Mouse (Mus musculus): ENCODE results near the gene Slc9a8.

Gene Slc9a8

GRCm38 (mm10) chr2:167507719-167508385, 86.3 kb downstream of the Slc9a8 start:
- DNase-seq (ENCODE audit: low read depth, low spot score), result no peak

GRCm38 (mm10) chr2:167508569-167508968, 87.1 kb downstream of the Slc9a8 start:
- DNase-seq (ENCODE audit: low read depth, low spot score), result no peak

- DNase-seq (ENCODE audit: low read depth, low spot score), result no peak
These were observed 89.0 kb downstream of the Slc9a8 start for GRCm38 (mm10) chr2:167510485-167510884.

GRCm38 (mm10) chr2:167512365-167512764, 90.9 kb downstream of the Slc9a8 start:
- no peak for DNase-seq (ENCODE audit: low read depth, low spot score)

GRCm38 (mm10) chr2:167512970-167513369, 91.5 kb downstream of the Slc9a8 start:
- DNase-seq (ENCODE audit: low read depth, low spot score), result no peak

- DNase-seq (ENCODE audit: low read depth, low spot score), result no peak
These were observed 93.1 kb downstream of the Slc9a8 start for GRCm38 (mm10) chr2:167514641-167515040.

- DNase-seq (ENCODE audit: low read depth, low spot score), result no peak
These were observed 94.2 kb downstream of the Slc9a8 start for GRCm38 (mm10) chr2:167515688-167516087.

- no peak for DNase-seq (ENCODE audit: low read depth, low spot score)
These were observed 98.2 kb downstream of the Slc9a8 start for GRCm38 (mm10) chr2:167519606-167520252.

Measured in WW6 (cell line).